Mouse (Mus musculus) liver, adult (tissue): Measurements from ENCODE around the gene Tex29.

Experiments
- GATA4 ChIP-seq: IDR thresholded peaks from 2 replicates; pipeline ENCODE4 v1.6.1; 2014; ENCODE audit warnings: mild to moderate bottlenecking, low read length; ENCODE audit not compliant: insufficient replicate concordance

Tex29 gene

DNA sequence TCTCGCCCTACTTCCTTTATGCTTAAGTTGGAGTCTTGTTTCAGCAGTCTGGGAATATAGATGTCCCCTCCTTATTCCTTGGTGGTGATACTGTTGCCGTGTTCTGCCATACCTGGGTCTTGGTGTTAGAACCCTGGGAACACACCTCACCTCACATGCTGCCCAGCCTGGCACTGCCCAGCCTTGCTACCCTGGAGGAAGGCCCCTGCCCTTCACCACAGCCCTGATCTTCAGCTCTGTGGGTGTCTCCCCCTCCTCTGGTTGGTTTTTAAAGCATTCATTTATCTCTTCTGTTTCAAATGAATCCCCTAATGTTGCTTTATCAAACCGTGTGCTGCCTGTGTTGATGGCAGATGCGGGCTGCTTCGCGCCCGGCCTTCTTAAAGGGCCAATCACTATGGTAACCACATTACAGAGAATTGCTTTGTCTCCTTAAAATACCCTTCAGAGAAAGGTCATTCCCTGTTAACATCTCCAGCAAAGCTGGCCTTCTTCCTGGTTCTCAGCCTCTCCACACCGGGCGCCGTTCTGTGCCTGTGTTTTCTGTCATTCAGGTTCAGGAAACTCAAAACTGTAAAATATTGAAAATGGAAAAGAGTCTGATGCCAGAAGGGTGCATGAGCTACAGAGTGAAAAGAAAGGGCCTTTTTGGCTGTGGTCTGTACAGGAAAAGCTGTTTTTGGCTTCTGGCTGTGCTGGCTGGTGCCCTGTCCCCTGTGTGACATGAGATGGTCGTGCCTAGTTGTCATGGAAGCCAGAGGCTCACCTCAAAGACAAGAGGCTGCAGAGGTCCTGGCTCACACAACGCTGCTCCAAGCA, 45.8 kb downstream of the Tex29 start:
- TF ChIP-seq GATA4 = no peak

DNA sequence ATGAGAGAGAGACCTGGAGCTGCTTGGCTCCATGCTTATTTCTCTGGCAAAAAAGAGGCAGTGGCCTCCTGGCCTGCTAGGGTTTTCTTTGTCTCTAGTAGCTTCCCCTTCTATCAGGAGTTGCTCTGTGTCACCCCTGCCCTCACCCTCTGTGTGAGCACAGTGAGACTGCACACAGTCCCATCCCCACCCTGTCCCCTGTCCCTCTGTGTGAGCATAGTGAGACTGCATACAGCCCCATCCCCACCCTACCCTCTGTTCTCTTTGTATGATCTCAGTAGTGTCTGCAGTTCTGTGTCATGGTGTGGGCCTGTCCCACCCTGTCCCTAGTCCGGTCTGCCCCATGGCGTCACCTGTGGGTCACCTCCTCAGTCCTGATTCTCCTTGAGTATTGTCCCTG, 46.5 kb downstream of the Tex29 start:
- TF ChIP-seq GATA4 = no peak

DNA sequence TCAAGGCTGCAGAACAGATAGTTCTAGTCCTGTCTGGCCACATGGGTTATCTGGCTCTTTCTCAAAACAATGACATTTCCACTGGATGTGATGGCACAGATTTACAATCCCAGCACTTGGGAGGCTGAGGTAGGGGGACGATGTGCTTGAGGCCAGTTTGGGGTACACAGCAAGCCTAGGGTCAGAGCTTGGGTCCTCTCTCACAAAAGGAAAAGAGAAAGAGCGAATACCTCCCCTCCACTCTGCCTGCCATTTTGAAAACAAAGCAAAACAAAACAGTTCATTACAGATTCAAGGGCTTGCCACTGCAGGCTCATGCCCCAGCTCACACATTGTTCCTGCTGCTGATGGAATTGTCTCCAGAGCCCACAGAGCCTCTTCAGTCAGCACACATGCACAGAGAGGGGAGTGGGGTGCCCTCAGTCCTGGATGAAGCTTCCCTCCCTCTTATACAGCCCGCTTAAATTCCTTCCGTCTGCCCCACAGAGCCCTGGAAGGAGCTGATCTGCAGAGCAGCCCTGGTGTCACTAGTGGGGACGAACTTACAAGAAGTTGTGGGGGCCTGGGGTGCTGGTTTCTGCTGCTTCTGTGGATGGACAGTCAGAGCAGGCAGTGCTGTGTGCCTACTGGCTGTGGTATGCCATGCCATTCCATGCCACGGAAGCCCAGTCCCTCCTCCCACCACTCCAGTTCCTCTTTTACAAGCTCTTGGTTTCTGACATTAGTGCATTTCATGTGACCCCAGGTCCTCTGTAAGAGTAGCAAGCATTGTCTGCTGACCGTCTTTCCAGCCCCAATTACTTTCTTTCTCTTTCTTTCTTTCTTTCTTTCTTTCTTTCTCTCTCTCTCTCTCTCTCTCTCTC, 49.1 kb downstream of the Tex29 start:
- no peak for TF ChIP-seq GATA4

DNA sequence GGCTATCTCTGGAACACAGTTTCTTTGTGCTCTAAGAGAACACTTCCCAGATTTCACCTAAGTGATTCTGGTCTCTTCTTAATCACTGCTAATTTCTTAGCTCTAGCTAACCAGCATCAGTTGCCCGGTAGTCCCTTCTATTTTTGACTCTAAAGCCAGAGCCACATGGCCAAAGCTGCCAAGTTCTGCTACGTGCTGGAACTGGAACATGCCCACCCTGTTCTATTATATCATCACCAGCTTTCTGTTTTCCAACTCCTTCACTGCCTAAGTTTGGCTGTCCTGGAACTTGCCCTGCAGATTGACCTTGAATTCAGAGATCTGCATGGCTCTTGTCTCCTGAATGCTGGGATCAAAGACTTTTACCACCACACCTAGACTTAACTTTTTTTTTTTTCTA, 52.5 kb downstream of the Tex29 start:
- no peak for TF ChIP-seq GATA4

DNA sequence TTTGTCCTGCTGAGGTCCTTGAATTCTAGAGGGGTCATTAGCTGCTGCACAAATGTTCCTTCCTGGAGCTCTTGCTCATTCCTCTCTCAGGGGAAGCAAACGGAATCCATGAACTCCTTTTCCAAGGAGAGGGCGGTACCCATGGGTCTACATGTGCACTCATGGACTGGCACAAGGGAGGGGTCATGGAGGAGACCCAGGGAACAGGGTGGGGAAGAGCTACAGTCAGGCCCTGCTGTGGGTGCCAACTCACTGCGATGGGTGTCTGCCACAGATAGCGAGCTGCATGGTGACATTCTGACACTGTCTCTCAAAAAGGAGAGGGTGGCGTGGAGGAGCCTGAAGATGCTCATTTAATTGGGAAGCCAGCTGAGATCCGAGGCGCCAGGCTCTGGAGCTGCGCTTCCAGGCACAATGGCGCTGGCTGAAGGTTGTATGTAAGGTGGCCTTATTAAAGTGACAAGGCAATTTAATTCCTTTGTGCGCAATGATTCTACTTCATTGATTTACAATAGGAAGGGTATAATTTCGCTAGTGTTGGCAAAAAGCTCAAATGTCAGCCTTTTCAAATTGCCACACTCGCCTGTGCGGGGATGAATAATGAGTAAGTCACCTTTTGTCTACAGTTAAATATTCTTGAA, 55.9 kb downstream of the Tex29 start:
- TF ChIP-seq GATA4 = no peak

DNA sequence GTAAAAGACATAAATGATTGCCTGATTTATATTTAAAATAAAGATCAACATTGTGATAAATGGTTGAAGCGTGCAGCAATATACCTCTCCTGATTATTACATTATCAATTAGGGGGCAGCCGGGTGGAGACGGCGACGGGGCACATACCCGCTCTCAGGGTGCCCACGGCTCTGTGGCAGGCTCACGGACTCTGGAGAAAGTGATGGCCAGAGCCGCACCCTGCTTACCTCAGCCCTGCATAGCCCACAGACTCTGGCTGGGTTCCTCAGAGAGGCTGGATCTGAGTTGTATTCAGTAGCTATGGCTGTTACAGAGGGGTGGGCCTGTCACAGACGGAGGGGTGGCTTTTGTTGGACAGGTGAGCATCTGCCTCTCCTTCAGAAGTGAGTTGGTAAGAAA, 56.4 kb downstream of the Tex29 start:
- TF ChIP-seq GATA4 = no peak

DNA sequence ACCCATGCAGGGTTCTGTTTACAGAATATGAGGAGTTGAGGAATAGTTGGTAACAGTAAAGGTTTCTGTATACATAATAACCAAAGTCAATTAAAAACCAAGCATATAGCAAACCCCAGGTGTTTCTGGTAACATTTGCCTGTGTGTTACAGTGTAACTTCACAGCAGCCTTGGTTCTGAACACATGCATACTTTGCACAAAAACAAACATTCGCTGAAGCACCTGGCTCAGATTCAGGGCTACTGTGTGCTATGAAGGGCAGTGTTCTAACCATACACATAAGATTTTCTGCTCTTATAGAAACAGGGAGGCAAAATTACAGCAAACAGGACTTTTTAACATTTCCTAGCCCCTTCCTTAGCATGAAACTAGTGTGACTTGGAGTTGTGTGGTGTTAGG, 58.5 kb downstream of the Tex29 start:
- TF ChIP-seq GATA4 = no peak
